Mouse (Mus musculus) midbrain, embryonic 15.5 days (tissue): ENCODE measurements around the gene Coa3. TPM values are rescaled to one million over a fixed set of nuclear protein-coding genes. Genes with fewer than 3 reads are reported as not detected.

Experiments
- ATAC-seq: fragments of 200-750 bp; cut with Nextera tagmentation; replicated peaks from 2 replicates; pipeline ENCODE4 v1.8.0; 2017; ENCODE audit warnings: moderate TSS enrichment
- H3K27ac ChIP-seq: fragments of 300-500 bp; sonication (generic); 2 replicates; pipeline ENCODE4 v1.5.1; 2015; ENCODE audit warnings: mild to moderate bottlenecking, inconsistent platforms
- H3K27me3 ChIP-seq: fragments of 300-500 bp; sonication (generic); replicated peaks from 2 replicates; pipeline ENCODE4 v1.6.1; 2015; ENCODE audit warnings: inconsistent platforms
- H3K36me3 ChIP-seq: fragments of 300-500 bp; sonication (generic); replicated peaks from 2 replicates; pipeline ENCODE4 v1.6.1; 2015; ENCODE audit warnings: inconsistent platforms
- H3K4me1 ChIP-seq: fragments of 300-500 bp; sonication (generic); 2 replicates; pipeline ENCODE4 v1.6.1; 2015; ENCODE audit warnings: inconsistent platforms
- H3K4me2 ChIP-seq: fragments of 300-500 bp; sonication (generic); 2 replicates; pipeline ENCODE4 v1.6.1; 2015; ENCODE audit warnings: inconsistent platforms, mild to moderate bottlenecking, moderate library complexity
- H3K4me3 ChIP-seq: fragments of 300-500 bp; sonication (generic); 2 replicates; pipeline ENCODE4 v1.5.1; 2015; ENCODE audit warnings: mild to moderate bottlenecking, inconsistent platforms
- H3K9ac ChIP-seq: fragments of 300-500 bp; sonication (generic); 2 replicates; pipeline ENCODE4 v1.6.1; 2015; ENCODE audit warnings: mild to moderate bottlenecking, inconsistent platforms
- H3K9me3 ChIP-seq: fragments of 300-500 bp; sonication (generic); 2 replicates; pipeline ENCODE4 v1.6.1; 2016; ENCODE audit warnings: inconsistent platforms
- WGBS: fragments of 180-500 bp; shearing (Covaris S2); methylation state at CpG from one replicate; pipeline ENCODE4 v1.1.7; 2015; ENCODE audit warnings: mixed read lengths; 5-methylcytosine and 5-hydroxymethylcytosine counted together
- polyA plus RNA-seq: library from polyadenylated mRNA; unstranded; fragments of >200 nt; fragmentation: Nextera tagmentation; extraction: Ambion mirVana; gene quantifications from 2 replicates; pipeline ENCODE4 v1.2.1, GENCODE M21; 2015

Gene Coa3
- polyA plus RNA-seq, 1 experiment from 2014 or later = 204 TPM

DNA sequence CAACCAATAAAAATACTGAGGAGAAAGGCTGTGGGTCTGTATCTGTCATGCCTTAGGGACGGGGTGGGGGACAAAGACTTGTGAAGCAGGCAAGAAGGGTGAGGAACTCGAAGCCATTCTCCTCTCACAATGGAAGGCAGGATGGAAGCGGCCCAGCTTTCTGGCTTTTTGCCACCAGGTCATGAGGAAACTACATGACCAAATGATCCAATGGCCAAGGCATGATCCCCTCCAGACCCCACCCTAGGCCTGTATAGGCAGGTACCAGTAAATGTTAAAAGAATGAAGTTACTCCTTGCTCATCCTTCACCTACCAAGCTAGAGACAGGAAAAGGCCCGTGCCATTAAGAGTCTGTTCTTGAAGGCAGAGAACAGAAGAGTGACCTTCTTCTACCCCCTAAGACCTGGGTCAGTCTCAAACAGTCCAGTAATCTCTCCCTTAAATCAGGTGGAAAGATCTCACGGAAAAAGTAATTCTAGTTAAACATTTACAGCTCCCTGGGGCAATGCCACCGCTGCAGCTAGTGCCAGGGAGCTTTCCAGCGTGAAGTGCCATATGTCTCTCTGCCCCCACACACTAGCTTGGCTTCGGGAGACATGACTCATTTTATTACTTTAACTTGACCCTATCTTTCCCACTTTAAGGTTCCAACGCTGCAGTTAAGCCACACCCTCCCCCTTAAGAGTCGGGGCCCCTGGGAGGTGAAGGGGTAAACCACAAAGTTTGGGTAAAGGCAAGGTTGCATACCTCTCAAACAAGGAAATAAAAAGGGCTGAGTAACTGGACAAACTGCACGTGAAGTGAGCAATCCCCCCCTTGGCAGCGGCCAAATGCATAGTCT lies 1.3 kb downstream of the Coa3 start:
- WGBS = 79% methylated on average over 12 of the region's 12 CpGs
- no peak for ATAC-seq
- H3K36me3 ChIP-seq = no peaks in the 10 kb centered on the region
- H3K27ac ChIP-seq = no peak overlapping the region
- H3K4me3 ChIP-seq = peak overlapping the region; percentile 71
- peaks cover 30% of the 10 kb centered on the region for H3K4me1 ChIP-seq
- H3K9me3 ChIP-seq = no peaks in the 10 kb centered on the region
- no peaks in the 10 kb centered on the region for H3K27me3 ChIP-seq
- H3K4me2 ChIP-seq = peak overlapping the region; percentile 89
- peak overlapping the region; percentile 80; the same call in 1 of the 2 replicates for H3K9ac ChIP-seq

DNA sequence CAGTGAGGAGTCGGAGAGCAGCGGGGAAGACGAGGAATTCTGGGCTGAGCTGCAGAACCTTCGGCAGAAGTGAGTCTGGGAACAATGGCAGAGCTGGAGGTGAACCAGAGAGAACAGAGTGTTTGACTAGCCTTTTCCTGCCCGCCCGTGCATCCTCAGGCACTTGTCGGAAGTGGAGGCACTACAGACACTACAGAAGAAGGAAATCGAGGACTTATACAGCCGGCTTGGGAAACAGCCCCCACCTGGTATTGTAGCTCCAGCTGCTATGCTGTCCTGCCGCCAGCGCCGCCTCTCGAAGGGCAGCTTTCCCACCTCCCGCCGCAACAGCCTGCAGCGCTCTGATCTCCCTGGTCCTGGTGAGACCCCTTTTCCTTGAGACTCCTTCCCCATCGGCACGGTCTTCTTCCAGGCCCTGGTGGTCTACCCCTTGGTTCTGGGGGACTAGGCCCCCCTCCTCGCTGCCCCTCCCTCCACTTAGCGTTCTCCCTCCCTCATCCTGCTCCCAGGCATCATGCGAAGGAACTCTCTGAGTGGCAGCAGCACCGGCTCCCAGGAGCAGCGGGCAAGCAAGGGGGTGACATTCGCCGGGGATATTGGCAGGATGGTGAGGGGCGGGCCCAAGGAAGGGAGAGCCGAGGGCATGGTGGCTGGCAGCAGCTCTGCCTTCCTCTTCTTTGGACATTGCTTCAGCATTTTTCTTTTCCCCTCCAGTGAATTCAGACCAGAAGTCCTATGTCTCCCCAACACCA lies 2.4 kb downstream of the Coa3 start:
- 0 out of 2 replicates have a peak overlapping the region, but pooled peaks have one; percentile 0 for H3K4me3 ChIP-seq

DNA sequence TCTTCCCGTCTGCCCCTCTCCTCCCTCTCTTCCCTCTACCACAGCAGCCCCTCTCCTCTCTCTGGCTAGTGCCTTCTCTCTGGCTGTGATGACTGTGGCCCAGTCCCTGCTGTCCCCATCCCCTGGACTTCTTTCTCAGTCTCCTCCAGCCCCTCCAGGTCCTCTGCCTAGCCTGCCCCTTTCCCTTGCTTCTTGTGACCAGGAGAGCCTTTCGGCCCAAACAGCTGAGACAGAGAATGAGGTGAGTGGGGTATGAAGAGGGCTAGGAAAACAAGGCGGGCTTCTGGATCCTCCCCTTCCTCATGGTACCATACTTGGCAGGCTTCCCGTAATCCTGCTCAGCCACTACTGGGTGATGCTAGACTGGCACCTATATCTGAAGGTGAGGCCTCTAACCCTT lies 3.6 kb downstream of the Coa3 start:
- H3K4me2 ChIP-seq = no peak overlapping the region
- H3K4me1 ChIP-seq = peaks cover 30% of the 10 kb centered on the region
- no peaks in the 10 kb centered on the region for H3K36me3 ChIP-seq
- no peaks in the 10 kb centered on the region for H3K27me3 ChIP-seq
- no peak overlapping the region for H3K4me3 ChIP-seq
- 79% methylated on average over 4 of the region's 4 CpGs for WGBS
- H3K27ac ChIP-seq = no peak overlapping the region
- no peaks in the 10 kb centered on the region for H3K9me3 ChIP-seq
- no peak overlapping the region for H3K9ac ChIP-seq
- ATAC-seq = no peak

More for the DNA sequence above, 2.4 kb downstream of the Coa3 start:
- ATAC-seq = no peak
- peak overlapping the region; percentile 14; the same call in 1 of the 2 replicates for H3K4me2 ChIP-seq
- H3K36me3 ChIP-seq = no peaks in the 10 kb centered on the region
- no peaks in the 10 kb centered on the region for H3K9me3 ChIP-seq
- H3K27ac ChIP-seq = no peak overlapping the region
- H3K27me3 ChIP-seq = no peaks in the 10 kb centered on the region
- peaks cover 30% of the 10 kb centered on the region for H3K4me1 ChIP-seq
- no peak overlapping the region for H3K9ac ChIP-seq
- 26% methylated on average over 27 of the region's 27 CpGs for WGBS

DNA sequence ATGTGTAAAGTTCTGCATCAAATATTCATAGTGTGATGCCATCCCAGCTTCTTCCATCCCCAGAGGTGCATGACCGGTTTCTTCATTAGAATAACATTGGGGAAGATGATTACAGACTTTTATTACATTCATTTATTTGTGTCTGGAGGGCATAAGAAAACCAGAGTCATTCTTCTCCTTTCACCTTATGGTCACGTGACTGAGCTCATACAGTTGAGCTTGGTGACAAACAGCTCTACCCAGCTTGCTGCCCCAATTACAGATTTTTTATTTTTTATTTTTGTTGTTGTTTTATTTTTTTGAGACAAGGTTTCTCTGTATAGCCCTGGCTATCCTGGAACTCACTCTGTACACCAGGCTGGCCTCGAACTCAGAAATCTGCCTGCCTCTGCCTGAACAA lies 6.5 kb downstream of the Coa3 start:
- Histone ChIP-seq H3K4me3 (no peak overlapping the region), H3K9me3 (no peaks in the 10 kb centered on the region), H3K4me1 (peaks cover 20% of the 10 kb centered on the region), H3K4me2 (no peak overlapping the region), H3K36me3 (no peaks in the 10 kb centered on the region), H3K27ac (no peak overlapping the region), H3K9ac (no peak overlapping the region), H3K27me3 (0 out of 2 replicates have a peak, but pooled peaks cover 3% of the 10 kb centered on the region)
- WGBS = 85% methylated on average over 3 of the region's 3 CpGs
- no peak for ATAC-seq

DNA sequence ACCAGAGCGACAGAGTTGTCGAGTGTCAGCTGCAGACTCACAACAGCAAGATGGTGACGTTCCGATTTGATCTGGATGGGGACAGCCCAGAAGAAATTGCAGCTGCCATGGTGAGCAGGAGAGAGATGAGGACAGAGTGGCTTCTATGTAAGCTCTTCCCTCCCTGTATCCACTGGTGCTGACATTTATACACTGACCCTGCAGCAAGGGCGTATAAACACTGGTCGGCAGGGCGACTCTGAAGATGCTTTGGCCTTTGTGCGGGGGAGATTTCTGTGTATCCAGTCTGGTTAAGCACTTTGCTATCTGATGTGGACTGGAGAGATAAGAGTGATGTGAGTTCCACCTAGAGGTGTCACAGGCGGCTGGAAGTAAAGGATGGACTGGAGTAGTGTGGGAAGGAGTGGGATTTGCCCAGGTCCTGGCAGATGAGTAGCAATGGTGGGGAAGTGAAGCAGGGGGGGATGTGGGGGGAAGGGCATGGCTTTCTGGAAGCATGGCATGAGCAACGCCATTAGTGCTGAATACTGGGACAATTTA lies 9.3 kb downstream of the Coa3 start:
- peak overlapping the region; percentile 31 for H3K4me2 ChIP-seq
- peaks cover 13% of the 10 kb centered on the region for H3K4me1 ChIP-seq
- peaks cover 20% of the 10 kb centered on the region for H3K27me3 ChIP-seq
- H3K4me3 ChIP-seq = peak overlapping the region; percentile 5; the same call in 1 of the 2 replicates
- no peaks in the 10 kb centered on the region for H3K9me3 ChIP-seq
- no peaks in the 10 kb centered on the region for H3K36me3 ChIP-seq
- 38% methylated on average over 10 of the region's 10 CpGs for WGBS
- peak overlapping the region; percentile 52 for H3K27ac ChIP-seq
- H3K9ac ChIP-seq = 0 out of 2 replicates have a peak overlapping the region, but pooled peaks have one; percentile 14
- ATAC-seq = peak; percentile 65; the same call in 1 of the 2 replicates

DNA sequence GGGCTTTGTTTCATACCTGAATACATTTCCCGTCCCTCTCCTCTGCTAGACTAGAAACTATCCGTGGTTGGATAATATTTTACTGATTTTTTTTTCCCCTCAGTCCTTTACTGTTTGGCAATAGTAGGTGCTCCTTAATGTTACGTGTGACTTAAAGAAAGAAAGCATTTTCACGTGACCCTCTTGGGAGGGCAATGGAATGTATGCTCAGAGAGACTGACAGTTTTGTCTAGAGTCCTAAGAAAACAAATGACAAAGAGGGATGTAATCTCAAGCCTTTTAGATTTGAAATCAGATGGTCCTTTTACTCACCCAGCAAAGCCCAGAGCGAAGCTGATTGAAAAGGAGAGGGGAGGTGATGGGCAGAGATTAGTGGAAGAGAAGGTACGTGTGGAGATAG lies 13.0 kb downstream of the Coa3 start:
- whole genome bisulfite sequencing = 9% methylated on average over 6 of the region's 6 CpGs
- no peak for ATAC-seq
- Histone ChIP-seq H3K36me3 (no peaks in the 10 kb centered on the region), H3K4me2 (peak overlapping the region; percentile 47), H3K27ac (no peak overlapping the region), H3K9me3 (no peaks in the 10 kb centered on the region), H3K9ac (no peak overlapping the region), H3K27me3 (peaks cover 51% of the 10 kb centered on the region), H3K4me3 (no peak overlapping the region), H3K4me1 (peaks cover 24% of the 10 kb centered on the region)

DNA sequence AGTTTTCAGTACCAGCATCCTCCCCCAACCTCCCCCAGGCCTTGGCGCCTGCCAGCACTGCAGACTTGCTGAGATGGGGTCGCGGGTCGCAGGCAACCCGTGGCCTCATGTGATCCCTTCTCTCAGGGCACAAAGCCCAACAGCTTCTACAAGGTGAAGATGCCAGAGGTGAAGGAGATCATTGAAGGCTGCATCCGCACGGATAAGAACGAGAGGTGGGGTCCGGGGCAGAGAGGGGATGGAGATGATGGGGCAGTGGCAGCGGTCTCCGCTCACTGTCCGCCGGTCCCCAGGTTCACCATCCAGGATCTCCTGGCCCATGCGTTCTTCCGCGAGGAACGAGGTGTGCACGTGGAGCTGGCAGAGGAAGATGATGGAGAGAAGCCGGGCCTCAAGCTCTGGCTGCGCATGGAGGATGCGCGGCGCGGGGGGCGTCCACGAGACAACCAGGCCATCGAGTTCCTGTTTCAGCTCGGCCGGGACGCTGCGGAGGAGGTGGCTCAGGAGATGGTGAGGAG lies 13.9 kb downstream of the Coa3 start:
- ATAC-seq = no peak
- Histone ChIP-seq H3K27ac (no peak overlapping the region), H3K9ac (peak overlapping the region; percentile 27; the same call in 1 of the 2 replicates), H3K4me2 (peak overlapping the region; percentile 47), H3K9me3 (no peaks in the 10 kb centered on the region), H3K36me3 (no peaks in the 10 kb centered on the region), H3K4me1 (peaks cover 33% of the 10 kb centered on the region), H3K27me3 (peaks cover 51% of the 10 kb centered on the region), H3K4me3 (peak overlapping the region; percentile 32)
- WGBS = 2% methylated on average over 31 of the region's 31 CpGs

DNA sequence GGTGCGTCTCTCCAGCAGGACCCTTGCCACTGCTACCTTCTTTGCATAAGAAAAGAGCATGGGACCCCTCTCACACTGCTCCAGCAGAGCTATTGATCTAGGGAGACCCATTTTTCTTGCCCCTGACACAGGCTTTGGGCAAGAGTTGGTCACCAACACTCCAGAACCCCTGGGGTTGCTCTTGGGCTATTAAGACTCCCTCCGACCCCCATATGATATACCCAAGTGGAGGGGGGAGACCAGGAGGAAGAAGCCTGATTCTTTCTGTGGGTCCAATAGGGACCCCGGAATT lies 15.0 kb downstream of the Coa3 start:
- no peak overlapping the region for H3K27ac ChIP-seq
- H3K36me3 ChIP-seq = no peaks in the 10 kb centered on the region
- no peak overlapping the region for H3K4me3 ChIP-seq
- no peak overlapping the region for H3K9ac ChIP-seq
- H3K9me3 ChIP-seq = no peaks in the 10 kb centered on the region
- H3K4me2 ChIP-seq = no peak overlapping the region
- H3K27me3 ChIP-seq = peaks cover 51% of the 10 kb centered on the region
- H3K4me1 ChIP-seq = peaks cover 33% of the 10 kb centered on the region
- 8% methylated on average over 3 of the region's 3 CpGs for WGBS
- ATAC-seq = no peak

DNA sequence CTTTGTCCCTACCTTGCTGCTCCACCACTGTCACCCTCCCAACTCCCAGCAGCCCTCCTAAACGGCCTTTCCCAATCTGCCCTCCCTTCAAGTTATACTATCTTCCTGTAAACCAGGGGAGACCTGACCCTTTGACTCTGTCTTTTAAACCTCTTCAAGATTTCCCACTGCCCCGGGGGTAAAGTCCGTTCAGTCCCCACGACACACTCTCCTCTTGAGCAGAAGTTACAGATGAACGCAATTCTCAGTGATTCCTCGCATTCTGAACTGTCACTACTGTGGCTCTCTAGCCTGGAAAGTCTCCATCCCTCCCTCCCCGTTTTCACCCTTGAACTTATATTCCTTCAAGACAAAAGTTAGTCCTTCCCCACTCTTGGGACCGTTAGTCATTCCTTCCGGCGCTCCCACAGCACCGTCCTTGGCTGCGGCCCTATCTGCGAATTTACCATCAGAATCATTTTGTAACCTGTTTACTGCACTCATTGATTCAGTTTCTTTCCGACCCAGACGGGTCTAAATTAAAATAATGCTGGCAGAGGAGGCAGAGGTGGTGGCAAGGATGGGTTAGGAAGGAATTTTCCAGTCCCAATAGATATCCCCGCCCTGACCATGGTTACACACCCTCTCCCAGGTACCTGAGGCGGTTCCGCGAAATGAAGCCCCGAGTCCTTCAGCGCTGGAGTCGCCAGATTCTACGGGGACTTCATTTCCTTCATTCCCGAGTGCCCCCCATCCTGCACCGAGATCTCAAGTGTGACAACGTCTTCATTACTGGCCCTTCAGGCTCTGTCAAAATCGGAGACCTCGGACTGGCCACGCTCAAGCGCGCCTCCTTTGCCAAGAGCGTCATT lies 15.6 kb downstream of the Coa3 start:
- Histone ChIP-seq H3K9ac (no peak overlapping the region), H3K9me3 (no peaks in the 10 kb centered on the region), H3K4me3 (no peak overlapping the region), H3K27ac (no peak overlapping the region), H3K36me3 (no peaks in the 10 kb centered on the region), H3K4me1 (peaks cover 33% of the 10 kb centered on the region), H3K4me2 (no peak overlapping the region), H3K27me3 (peaks cover 49% of the 10 kb centered on the region)
- WGBS = 2% methylated on average over 32 of the region's 32 CpGs
- ATAC-seq = no peak

DNA sequence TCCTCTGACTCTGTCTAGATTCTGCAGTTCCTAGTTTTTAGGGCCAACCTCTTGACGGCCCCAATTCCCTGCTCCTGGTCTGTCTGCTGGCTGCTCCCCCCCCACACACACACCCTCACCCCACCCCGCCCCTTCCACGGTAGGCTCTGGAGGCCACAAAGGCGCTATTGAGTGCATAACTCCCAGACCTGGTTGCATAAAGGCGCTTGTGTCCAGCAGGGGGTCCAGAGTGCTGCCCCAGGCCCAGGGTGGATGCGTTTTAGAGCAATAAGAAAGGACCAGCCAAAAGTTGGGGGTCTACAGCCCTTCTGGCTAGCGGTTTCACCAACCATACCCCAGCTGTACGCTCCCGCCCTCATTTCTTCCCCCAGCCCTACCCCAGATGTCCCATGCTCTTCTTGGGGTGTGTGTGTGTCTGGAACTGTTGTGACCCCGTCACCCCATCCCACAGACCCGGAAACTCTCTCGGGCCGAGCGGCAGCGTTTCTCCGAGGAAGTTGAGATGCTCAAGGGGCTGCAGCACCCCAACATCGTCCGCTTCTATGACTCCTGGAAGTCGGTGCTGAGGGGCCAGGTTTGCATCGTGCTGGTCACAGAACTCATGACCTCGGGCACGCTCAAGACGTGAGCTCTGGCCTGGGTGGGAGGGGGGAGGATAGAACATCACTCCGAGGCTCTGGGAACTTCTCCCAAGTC lies 16.5 kb downstream of the Coa3 start:
- Histone ChIP-seq H3K27ac (no peak overlapping the region), H3K9ac (no peak overlapping the region), H3K9me3 (no peaks in the 10 kb centered on the region), H3K4me2 (peak overlapping the region; percentile 12; the same call in 1 of the 2 replicates), H3K4me3 (no peak overlapping the region), H3K36me3 (no peaks in the 10 kb centered on the region), H3K4me1 (peaks cover 33% of the 10 kb centered on the region), H3K27me3 (peaks cover 49% of the 10 kb centered on the region)
- no peak for ATAC-seq
- 1% methylated on average over 24 of the region's 24 CpGs for WGBS

DNA sequence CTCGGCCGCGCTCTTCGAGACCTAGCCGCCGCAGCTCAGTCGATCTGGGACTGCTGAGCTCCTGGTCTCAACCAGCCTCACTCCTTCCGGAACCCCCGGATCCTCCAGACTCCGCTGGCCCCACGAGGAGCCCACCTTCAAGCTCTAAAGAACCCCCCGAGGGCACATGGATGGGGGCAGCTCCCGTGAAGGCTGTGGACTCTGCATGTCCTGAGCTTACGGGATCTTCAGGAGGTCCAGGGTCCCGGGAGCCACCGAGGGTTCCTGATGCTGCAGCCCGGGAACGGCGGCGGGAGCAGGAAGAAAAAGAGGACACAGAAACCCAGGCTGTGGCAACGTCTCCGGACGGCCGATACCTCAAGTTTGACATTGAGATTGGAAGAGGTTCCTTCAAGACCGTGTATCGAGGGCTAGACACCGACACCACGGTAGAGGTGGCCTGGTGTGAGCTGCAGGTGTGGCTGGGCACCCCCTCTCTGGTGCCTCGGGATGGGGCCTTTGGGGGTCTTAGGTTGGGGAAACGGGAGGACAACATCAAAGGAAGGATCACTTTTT lies 18.0 kb downstream of the Coa3 start:
- 0 out of 2 replicates have a peak, but pooled peaks have one; percentile 6 for ATAC-seq
- Histone ChIP-seq H3K9ac (peak overlapping the region; percentile 50), H3K4me2 (peak overlapping the region; percentile 95), H3K9me3 (no peaks in the 10 kb centered on the region), H3K27ac (no peak overlapping the region), H3K4me3 (peak overlapping the region; percentile 43), H3K36me3 (no peaks in the 10 kb centered on the region), H3K27me3 (peaks cover 40% of the 10 kb centered on the region), H3K4me1 (peaks cover 33% of the 10 kb centered on the region)
- WGBS = under 1% methylated on average over 30 of the region's 30 CpGs
